In genomic region chr13:45106480-45106879, GRCm38 (mm10) we compare ENCODE assay signal across 29 mouse cellular contexts. TPM values are rescaled to one million over a fixed set of nuclear protein-coding genes. Genes with fewer than 3 reads are reported as not detected.
"Had no signal": no experiment of that assay in that cellular context is flagged by ENCODE, and none has a peak within 500 bp of the region (broad histone marks: within the 10 kb centered on the region; RNA-seq: fewer than 3 reads in every experiment).

No protein-coding gene starts in this region.

- H3K4me1 ChIP-seq: embryonic facial prominence, embryonic 15.5 days; forebrain, embryonic 12.5 days; forebrain, embryonic 13.5 days; forebrain, embryonic 15.5 days had no signal

- DNase-seq: cerebellum, adult 18-20 months; cerebellum, adult 2 months; cerebellum, adult 8-10 months; cerebellum, adult 9-10 months; cerebellum, adult 9-11 months; cerebellum, postnatal 10 days; cerebellum, postnatal 14 days; cerebellum, postnatal 25 days; cerebellum, postnatal 36 days; embryo, embryonic 11 days; forebrain, postnatal 0 days; gastrocnemius, adult 2 months; gastrocnemius, postnatal 10 days; gastrocnemius, postnatal 14 days; gastrocnemius, postnatal 25 days; gastrocnemius, postnatal 36 days had no signal

- H3K36me3 ChIP-seq: embryonic facial prominence, embryonic 10.5 days; embryonic facial prominence, embryonic 12.5 days; embryonic facial prominence, embryonic 13.5 days; embryonic facial prominence, embryonic 15.5 days; forebrain, embryonic 10.5 days; forebrain, embryonic 12.5 days; forebrain, embryonic 15.5 days had no signal

- H3K9me3 ChIP-seq: embryonic facial prominence, embryonic 10.5 days; embryonic facial prominence, embryonic 12.5 days; embryonic facial prominence, embryonic 13.5 days; embryonic facial prominence, embryonic 15.5 days; forebrain, embryonic 10.5 days; forebrain, embryonic 12.5 days; forebrain, embryonic 13.5 days; forebrain, embryonic 15.5 days had no signal

- H3K9ac ChIP-seq: embryonic facial prominence, embryonic 12.5 days; embryonic facial prominence, embryonic 13.5 days; embryonic facial prominence, embryonic 15.5 days; forebrain, embryonic 12.5 days; forebrain, embryonic 13.5 days; forebrain, embryonic 15.5 days; forebrain, postnatal 0 days had no signal

- H3K4me3 ChIP-seq: embryonic facial prominence, embryonic 10.5 days; embryonic facial prominence, embryonic 12.5 days; embryonic facial prominence, embryonic 13.5 days; embryonic facial prominence, embryonic 15.5 days; erythroblast, embryonic 14.5 days; forebrain, embryonic 10.5 days; forebrain, embryonic 12.5 days; forebrain, embryonic 13.5 days; forebrain, embryonic 15.5 days; gastrocnemius, adult 2 months had no signal

- H3K4me2 ChIP-seq: embryonic facial prominence, embryonic 12.5 days; embryonic facial prominence, embryonic 13.5 days; embryonic facial prominence, embryonic 15.5 days; forebrain, embryonic 12.5 days; forebrain, embryonic 13.5 days; forebrain, embryonic 15.5 days had no signal

- ATAC-seq: forebrain, embryonic 13.5 days; forebrain, embryonic 14.5 days; forebrain, embryonic 15.5 days; forebrain, embryonic 16.5 days; forebrain, postnatal 0 days had no signal

- H3K27me3 ChIP-seq: embryonic facial prominence, embryonic 12.5 days; embryonic facial prominence, embryonic 13.5 days; embryonic facial prominence, embryonic 15.5 days; forebrain, embryonic 12.5 days; forebrain, embryonic 13.5 days; forebrain, embryonic 15.5 days had no signal

- H3K27ac ChIP-seq: embryonic facial prominence, embryonic 10.5 days; embryonic facial prominence, embryonic 12.5 days; embryonic facial prominence, embryonic 13.5 days; embryonic facial prominence, embryonic 15.5 days; forebrain, embryonic 10.5 days; forebrain, embryonic 12.5 days; forebrain, embryonic 13.5 days; forebrain, embryonic 15.5 days; gastrocnemius, adult 2 months had no signal

RNA-seq across cellular contexts. Expression of gene Gm9817, which starts 28.0 kb away (rescaled TPM):
- polyA plus RNA-seq: cerebellum, adult 2 months; embryonic facial prominence, embryonic 10.5 days; embryonic facial prominence, embryonic 11.5 days; embryonic facial prominence, embryonic 12.5 days; embryonic facial prominence, embryonic 13.5 days; erythroblast, embryonic 14.5 days; forebrain, embryonic 10.5 days; forebrain, embryonic 11.5 days; forebrain, embryonic 12.5 days; forebrain, embryonic 13.5 days; forebrain, embryonic 15.5 days; forebrain, embryonic 16.5 days; forebrain, postnatal 0 days had no signal
